Mouse (Mus musculus) myocyte (in vitro differentiated cells): ENCODE data around the gene Cflar. TPM values are rescaled to one million over a fixed set of nuclear protein-coding genes. Genes with fewer than 3 reads are reported as not detected.

Source experiments
- H3K27me3 ChIP-seq: one replicate; pipeline ENCODE4 v1.6.1; 2011; ENCODE audit not compliant: control insufficient read depth, insufficient read depth, insufficient read length
- H3K36me3 ChIP-seq: one replicate; pipeline ENCODE4 v1.6.1; 2011; ENCODE audit not compliant: control insufficient read depth, insufficient read depth
- H3K4me2 ChIP-seq: one replicate; pipeline ENCODE4 v1.6.1; 2011; ENCODE audit warnings: low read depth, control low read depth
- H3K4me3 ChIP-seq: one replicate; pipeline ENCODE4 v1.5.1; 2011; ENCODE audit warnings: mild to moderate bottlenecking, control low read depth, moderate library complexity
- H3K79me2 ChIP-seq: one replicate; pipeline ENCODE4 v1.6.1; 2011; ENCODE audit not compliant: control insufficient read depth, insufficient read depth
- H3ac ChIP-seq: one replicate; pipeline ENCODE4 v1.6.1; 2011; ENCODE audit not compliant: control insufficient read depth, insufficient read length
- CEBPB ChIP-seq: IDR thresholded peaks from 2 replicates; pipeline ENCODE4 v1.6.1; 2011; ENCODE audit warnings: mild to moderate bottlenecking, moderate library complexity; ENCODE audit not compliant: poor library complexity, insufficient read depth, severe bottlenecking
- E2F4 ChIP-seq: IDR thresholded peaks from one replicate; pipeline ENCODE4 v1.6.1; 2011; ENCODE audit warnings: mild to moderate bottlenecking, control low read depth, moderate library complexity; ENCODE audit not compliant: insufficient read depth
- MAX ChIP-seq: IDR thresholded peaks from one replicate; pipeline ENCODE4 v1.6.1; 2011; ENCODE audit warnings: low read depth, mild to moderate bottlenecking, control low read depth
- MYOD1 ChIP-seq, 3 experiments: IDR thresholded peaks; one replicate each; pipeline ENCODE4 v1.6.1; 2011; ENCODE audit warnings: control low read depth in 2 of 3, low read depth in 2 of 3, mild to moderate bottlenecking in 2 of 3, moderate library complexity in 1 of 3; ENCODE audit not compliant: insufficient read length in 2 of 3, control insufficient read depth in 1 of 3
- MYOG ChIP-seq, 3 experiments: IDR thresholded peaks; one replicate each; pipeline ENCODE4 v1.6.1; 2011; ENCODE audit warnings: control low read depth in 2 of 3, low read depth in 2 of 3, mild to moderate bottlenecking in 2 of 3; ENCODE audit not compliant: insufficient read length in 2 of 3, control insufficient read depth in 1 of 3, insufficient read depth in 1 of 3
- POLR2A ChIP-seq: IDR thresholded peaks from one replicate; pipeline ENCODE4 v1.6.1; 2011; ENCODE audit warnings: low read depth, mild to moderate bottlenecking, control low read depth, moderate library complexity; ENCODE audit not compliant: insufficient read length
- POLR2AphosphoS2 ChIP-seq: IDR thresholded peaks from one replicate; pipeline ENCODE4 v1.6.1; 2011; ENCODE audit warnings: low read depth, control low read depth; ENCODE audit not compliant: insufficient read length
- REST ChIP-seq: IDR thresholded peaks from one replicate; pipeline ENCODE4 v1.6.1; 2011; ENCODE audit warnings: mild to moderate bottlenecking, control low read depth, moderate library complexity; ENCODE audit not compliant: insufficient read depth, insufficient read length
- SRF ChIP-seq: IDR thresholded peaks from one replicate; pipeline ENCODE4 v1.6.1; 2011; ENCODE audit warnings: low read depth; ENCODE audit not compliant: control insufficient read depth, insufficient read length
- TCF12 ChIP-seq: IDR thresholded peaks from one replicate; pipeline ENCODE4 v1.6.1; 2011; ENCODE audit warnings: mild to moderate bottlenecking, control low read depth; ENCODE audit not compliant: poor library complexity, insufficient read depth, severe bottlenecking
- TCF3 ChIP-seq: IDR thresholded peaks from one replicate; pipeline ENCODE4 v1.6.1; 2011; ENCODE audit warnings: low read depth, control low read depth; ENCODE audit not compliant: insufficient read length
- USF1 ChIP-seq: IDR thresholded peaks from one replicate; pipeline ENCODE4 v1.6.1; 2011; ENCODE audit warnings: low read depth, mild to moderate bottlenecking, control low read depth, moderate library complexity
- polyA plus RNA-seq: library from polyadenylated mRNA; unstranded; fragments of >200 nt; fragmentation: generic; extraction: Trizol; gene quantifications from one replicate; pipeline ENCODE4 v1.2.1, GENCODE M21; 2012; ENCODE audit warnings: missing spikeins

Gene Cflar
- polyA plus RNA-seq, 1 experiment, result 19.7 TPM

DNA sequence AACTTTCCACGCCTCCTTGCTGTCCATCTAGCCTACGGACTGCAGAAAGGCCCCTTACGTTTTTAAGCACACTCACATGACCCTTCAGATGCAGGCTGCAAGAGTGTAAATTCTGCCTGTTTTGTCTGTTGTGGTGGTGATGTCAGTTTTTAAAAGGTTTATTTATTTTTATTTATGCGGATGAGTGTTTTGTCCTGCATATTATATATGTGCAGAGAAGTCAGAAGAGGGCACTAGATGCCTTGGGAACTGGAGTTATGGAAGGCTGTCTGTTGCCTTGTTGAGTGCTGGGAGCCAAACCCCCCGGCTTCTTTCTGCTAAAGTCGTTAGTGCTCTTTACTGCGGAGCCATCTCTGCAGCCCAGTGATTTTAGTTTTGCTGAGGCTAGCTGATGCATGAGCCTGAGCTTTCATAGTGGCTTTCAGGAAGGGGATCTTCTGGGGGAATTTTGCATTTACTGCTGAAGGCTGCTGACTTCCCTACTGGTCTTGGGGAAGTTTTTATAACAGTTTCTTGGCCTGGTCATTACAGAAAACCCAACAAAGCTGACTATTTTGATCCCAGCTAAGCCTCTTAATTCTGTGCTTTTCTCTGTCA is 12.6 kb downstream of the Cflar start:
- no peak overlapping the region for H3ac ChIP-seq
- H3K4me3 ChIP-seq, result no peak overlapping the region
- TF ChIP-seq MAX (no peak), MYOD1 (IDR thresholded peaks at IDR 0.05; ENCODE audit: control insufficient read depth in 1 of 3, insufficient read length in 2 of 3, low read depth in 2 of 3) (no peak), TCF3 (no peak), REST (no peak), TCF12 (no peak), POLR2AphosphoS2 (no peak), SRF (no peak), POLR2A (no peak), E2F4 (no peak), USF1 (no peak)
- H3K79me2 ChIP-seq, result peaks cover 62% of the 10 kb centered on the region
- H3K27me3 ChIP-seq, result no peaks in the 10 kb centered on the region
- H3K36me3 ChIP-seq, result peaks cover 19% of the 10 kb centered on the region
- H3K4me2 ChIP-seq, result no peak overlapping the region

DNA sequence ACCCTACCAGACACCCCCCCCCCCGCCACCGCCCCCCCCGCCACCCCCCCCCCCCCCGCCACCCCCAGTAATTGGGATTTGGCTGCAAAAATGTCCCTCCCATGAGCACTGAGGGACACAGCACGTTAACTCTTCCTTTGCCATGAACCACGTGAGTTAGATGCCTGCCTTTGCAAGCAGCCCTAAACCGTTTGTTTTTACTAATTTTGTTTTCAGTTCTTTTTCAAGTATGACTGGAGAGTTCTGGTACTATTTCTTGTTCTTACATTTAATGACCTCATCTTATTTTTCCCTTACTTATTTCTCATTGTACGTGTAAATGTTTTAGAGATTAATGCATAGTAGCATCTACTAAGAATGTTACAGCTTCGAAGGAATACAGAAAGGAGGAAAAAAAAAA is 13.2 kb downstream of the Cflar start:
- Histone ChIP-seq H3K4me3 (no peak overlapping the region), H3ac (no peak overlapping the region), H3K27me3 (no peaks in the 10 kb centered on the region), H3K36me3 (peaks cover 24% of the 10 kb centered on the region), H3K79me2 (peaks cover 64% of the 10 kb centered on the region), H3K4me2 (no peak overlapping the region)
- TF ChIP-seq MYOD1 (IDR thresholded peaks at IDR 0.05; ENCODE audit: control insufficient read depth in 1 of 3, insufficient read length in 2 of 3, low read depth in 2 of 3) (no peak), CEBPB (no peak), USF1 (no peak), SRF (no peak), E2F4 (no peak), TCF12 (no peak), TCF3 (no peak), MYOG (IDR thresholded peaks at IDR 0.05; ENCODE audit: control insufficient read depth in 1 of 3, insufficient read depth in 1 of 3, insufficient read length in 2 of 3, low read depth in 2 of 3) (no peak), POLR2A (no peak), POLR2AphosphoS2 (no peak), REST (no peak), MAX (no peak)

DNA sequence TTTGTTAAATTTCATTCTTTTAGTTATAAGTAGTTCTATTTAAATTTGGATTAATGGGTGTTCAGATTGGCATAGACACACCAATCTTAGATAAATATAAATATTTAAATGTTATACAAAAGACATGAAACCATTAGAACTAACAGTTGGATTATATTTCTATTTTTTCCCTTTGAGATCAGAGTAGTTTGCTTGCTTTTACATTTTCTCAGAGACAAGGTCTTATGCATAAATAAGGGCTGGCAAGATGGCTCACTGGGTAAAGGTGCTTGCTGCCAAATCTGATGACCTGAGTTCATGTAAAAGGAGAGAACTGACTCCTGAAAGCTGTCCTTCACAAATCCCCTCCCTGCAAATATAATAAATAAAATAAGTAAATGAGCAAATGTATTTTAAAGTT is 13.8 kb downstream of the Cflar start:
- peak overlapping the region; percentile 47 for H3K4me2 ChIP-seq
- TF ChIP-seq MAX, result no peak
- no peak for TF ChIP-seq TCF3
- no peak for TF ChIP-seq MYOD1 (IDR thresholded peaks at IDR 0.05; ENCODE audit: control insufficient read depth in 1 of 3, insufficient read length in 2 of 3, low read depth in 2 of 3)
- H3K79me2 ChIP-seq, result peaks cover 64% of the 10 kb centered on the region

DNA sequence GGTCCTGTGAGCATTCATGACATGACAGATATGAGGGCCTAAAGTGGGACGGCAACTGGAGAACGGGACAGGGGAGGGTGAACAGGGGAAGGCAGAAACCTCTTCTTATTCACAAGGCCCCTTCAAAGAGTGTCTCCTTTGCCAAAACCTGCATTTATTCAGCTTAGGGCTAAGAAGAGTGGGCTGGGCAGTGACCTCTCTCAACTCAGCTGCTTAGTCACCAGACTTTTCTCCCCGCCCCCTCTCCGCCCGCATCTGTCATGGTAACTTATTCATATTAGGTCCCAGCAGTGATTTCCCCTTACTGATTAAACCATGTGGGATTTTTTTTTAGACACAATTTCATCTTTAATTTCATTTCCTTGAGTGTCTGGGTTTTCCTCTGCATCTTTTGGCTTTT is 14.5 kb downstream of the Cflar start:
- Histone ChIP-seq H3K36me3 (peaks cover 30% of the 10 kb centered on the region), H3K79me2 (peaks cover 58% of the 10 kb centered on the region), H3K27me3 (no peaks in the 10 kb centered on the region), H3K4me3 (no peak overlapping the region), H3ac (no peak overlapping the region), H3K4me2 (peak overlapping the region; percentile 47)
- TF ChIP-seq POLR2AphosphoS2, result peak; percentile 45
- no peak for TF ChIP-seq MYOG (IDR thresholded peaks at IDR 0.05; ENCODE audit: control insufficient read depth in 1 of 3, insufficient read depth in 1 of 3, insufficient read length in 2 of 3, low read depth in 2 of 3)
- TF ChIP-seq POLR2A, result peak; percentile 24

More for the DNA sequence above, 13.8 kb downstream of the Cflar start:
- H3K36me3 ChIP-seq, result peaks cover 30% of the 10 kb centered on the region
- H3K27me3 ChIP-seq, result no peaks in the 10 kb centered on the region
- no peak overlapping the region for H3K4me3 ChIP-seq
- no peak overlapping the region for H3ac ChIP-seq

DNA sequence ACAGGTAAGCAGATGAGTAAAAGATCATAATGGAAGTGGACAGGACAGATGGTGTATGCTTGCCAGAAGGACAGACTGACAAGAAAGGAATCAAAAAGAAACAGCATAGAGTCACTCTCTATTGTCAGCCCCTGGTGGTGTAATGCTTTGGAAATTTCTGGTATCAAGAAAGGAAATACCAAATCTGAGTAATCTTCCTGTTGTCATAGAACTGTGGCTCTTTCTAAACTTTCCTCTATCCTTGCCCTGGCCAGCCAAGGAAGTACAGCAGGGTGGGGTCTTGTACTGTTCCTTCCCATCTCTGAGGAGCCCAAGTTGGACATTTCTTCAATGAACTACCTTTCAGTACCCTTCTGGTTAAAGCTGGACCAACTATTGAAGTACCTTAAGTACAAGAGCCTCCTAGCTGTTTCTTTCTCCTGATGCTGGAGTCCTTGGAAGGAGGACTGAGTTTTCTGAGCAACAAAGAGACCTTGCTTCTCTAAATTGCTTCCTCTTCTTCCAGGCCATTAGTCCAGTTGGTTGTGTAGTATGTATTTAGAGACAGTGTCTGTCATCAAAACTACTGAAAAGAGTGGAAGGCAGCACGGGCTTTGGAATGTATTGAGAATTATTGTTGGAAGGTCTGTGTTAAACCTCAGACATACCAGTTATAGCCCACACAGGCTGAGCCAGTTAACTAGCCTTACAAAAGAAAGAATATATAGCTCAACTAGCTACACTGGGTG is 15.9 kb downstream of the Cflar start:
- H3K27me3 ChIP-seq, result no peaks in the 10 kb centered on the region
- TF ChIP-seq MYOG (IDR thresholded peaks at IDR 0.05; ENCODE audit: control insufficient read depth in 1 of 3, insufficient read depth in 1 of 3, insufficient read length in 2 of 3, low read depth in 2 of 3) (no peak), MYOD1 (IDR thresholded peaks at IDR 0.05; ENCODE audit: control insufficient read depth in 1 of 3, insufficient read length in 2 of 3, low read depth in 2 of 3) (no peak)
- H3K79me2 ChIP-seq, result peaks cover 50% of the 10 kb centered on the region
- peak overlapping the region; percentile 11 for H3K4me3 ChIP-seq
- H3K36me3 ChIP-seq, result peaks cover 42% of the 10 kb centered on the region
- peak overlapping the region; percentile 56 for H3K4me2 ChIP-seq
- H3ac ChIP-seq, result no peak overlapping the region
